In the genomic region with DNA sequence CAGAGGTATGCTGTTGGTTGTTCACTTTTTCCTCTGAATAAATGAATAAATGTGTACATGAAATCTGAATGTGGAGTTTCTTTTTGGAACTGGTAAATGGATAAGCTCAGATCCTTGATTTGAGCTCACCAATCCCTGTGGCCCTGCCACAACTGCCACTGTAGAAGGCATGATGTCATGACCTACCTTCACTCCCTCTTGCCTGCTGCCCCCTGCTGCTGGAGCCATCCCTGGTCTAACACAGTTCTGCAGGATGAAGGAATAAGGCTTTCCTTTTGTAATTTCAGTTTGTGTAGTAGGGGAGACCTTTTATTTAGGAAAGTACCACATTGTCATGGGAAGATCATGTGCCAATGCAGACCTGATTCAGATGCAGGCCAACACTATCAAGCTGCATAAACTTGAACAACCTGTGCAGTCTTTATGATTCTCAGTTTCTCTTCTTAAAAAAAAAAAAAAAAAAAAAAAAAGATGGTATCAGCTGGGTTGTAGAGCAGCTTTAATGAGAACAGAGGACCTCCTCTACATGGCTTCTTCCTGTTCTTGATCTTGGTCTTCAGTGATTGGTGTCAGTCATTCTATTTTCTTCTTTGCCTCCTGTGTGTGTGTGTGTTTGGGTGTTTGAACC, we compare ENCODE assay signal across 8 mouse cellular contexts.
DNase-seq lines count a peak whose midpoint lies in the region; ATAC-seq and TF ChIP-seq lines count a peak whose summit lies in the region.
"Had no signal": no experiment of that assay in that cellular context is flagged by ENCODE, and none has a peak within 500 bp of the region (broad histone marks: within the 10 kb centered on the region; RNA-seq: fewer than 3 reads in every experiment).

No protein-coding gene starts in this region.

- H3K36me3 ChIP-seq in kidney, postnatal 0 days (ENCODE audit: insufficient read depth, low read length), result no peaks in the 10 kb centered on the region
- H3K36me3 ChIP-seq in kidney, embryonic 14.5 days (ENCODE audit: control insufficient read depth, insufficient read depth, low read length), result no peaks in the 10 kb centered on the region
- H3K36me3 ChIP-seq in ES-E14 (ENCODE audit: control insufficient read depth, insufficient read depth, low read length, poor library complexity, severe bottlenecking), result no peaks in the 10 kb centered on the region
- H3K36me3 ChIP-seq in liver, postnatal 0 days (replicated peaks; ENCODE audit: insufficient read depth, low read length), result no peaks in the 10 kb centered on the region
- H3K36me3 ChIP-seq: neural tube, embryonic 12.5 days had no signal

- no peak for ATAC-seq in kidney, postnatal 0 days (replicated peaks; ENCODE audit: low FRiP score, low read depth)
- no peak for ATAC-seq in kidney, embryonic 14.5 days (ENCODE audit: low FRiP score, low TSS enrichment)
- no peak; the same call in 1 of the 2 replicates for ATAC-seq in liver, postnatal 0 days

- no peak overlapping the region for H3K9ac ChIP-seq in kidney, postnatal 0 days (ENCODE audit: low read depth, low read length)
- no peak overlapping the region for H3K9ac ChIP-seq in kidney, embryonic 14.5 days (ENCODE audit: low read depth, low read length)
- H3K9ac ChIP-seq in ES-E14 (ENCODE audit: insufficient read depth, low read depth, low read length, poor library complexity, severe bottlenecking), result no peak overlapping the region
- no peak overlapping the region for H3K9ac ChIP-seq in liver, postnatal 0 days (replicated peaks)
- H3K9ac ChIP-seq: neural tube, embryonic 12.5 days had no signal

- H3K9me3 ChIP-seq in kidney, postnatal 0 days (replicated peaks; ENCODE audit: low read length), result no peaks in the 10 kb centered on the region
- H3K9me3 ChIP-seq in kidney, embryonic 14.5 days (ENCODE audit: control insufficient read depth, low read length), result no peaks in the 10 kb centered on the region
- H3K9me3 ChIP-seq in ES-E14 (ENCODE audit: control insufficient read depth, insufficient read depth, low read depth, low read length), result no peaks in the 10 kb centered on the region
- H3K9me3 ChIP-seq in liver, postnatal 0 days (ENCODE audit: low read length), result no peaks in the 10 kb centered on the region
- H3K9me3 ChIP-seq: neural tube, embryonic 12.5 days had no signal

- TF ChIP-seq EP300 in liver, postnatal 0 days (IDR thresholded peaks at IDR 0.05; ENCODE audit: low read depth), result no peak

- H3K4me2 ChIP-seq in kidney, postnatal 0 days (ENCODE audit: low read length), result no peak overlapping the region
- H3K4me2 ChIP-seq in kidney, embryonic 14.5 days (replicated peaks; ENCODE audit: low read depth, low read length), result no peak overlapping the region
- H3K4me2 ChIP-seq in liver, postnatal 0 days (ENCODE audit: low read depth, low read length), result no peak overlapping the region
- H3K4me2 ChIP-seq: neural tube, embryonic 12.5 days had no signal

- H3K4me1 ChIP-seq in kidney, postnatal 0 days (replicated peaks; ENCODE audit: insufficient read depth, low read length), result no peaks in the 10 kb centered on the region
- no peaks in the 10 kb centered on the region for H3K4me1 ChIP-seq in kidney, embryonic 14.5 days (ENCODE audit: control insufficient read depth, insufficient read depth, low read length)
- H3K4me1 ChIP-seq in ES-E14 (ENCODE audit: control insufficient read depth in 2 of 2, insufficient read depth in 2 of 2, low read length in 2 of 2, poor library complexity in 1 of 2), result 0 out of 4 replicates have a peak, but pooled peaks cover 1 to 2% of the 10 kb centered on the region in 2 experiments
- no peaks in the 10 kb centered on the region for H3K4me1 ChIP-seq in bone marrow, adult 2 months (ENCODE audit: control insufficient read depth, insufficient read depth, low read length)
- no peaks in the 10 kb centered on the region for H3K4me1 ChIP-seq in liver, postnatal 0 days (ENCODE audit: insufficient read depth)
- H3K4me1 ChIP-seq: neural tube, embryonic 12.5 days had no signal

- no peak overlapping the region for H3K27ac ChIP-seq in kidney, postnatal 0 days
- H3K27ac ChIP-seq in kidney, embryonic 14.5 days (ENCODE audit: low read depth, low read length), result no peak overlapping the region
- H3K27ac ChIP-seq in ES-E14 (ENCODE audit: insufficient read depth, low read depth, low read length, poor library complexity, severe bottlenecking), result no peak overlapping the region
- no peak overlapping the region for H3K27ac ChIP-seq in bone marrow, adult 2 months (ENCODE audit: control insufficient read depth, insufficient read depth, low read depth, low read length, poor library complexity)
- no peak overlapping the region for H3K27ac ChIP-seq in liver, postnatal 0 days (ENCODE audit: low read depth)
- H3K27ac ChIP-seq: neural tube, embryonic 12.5 days had no signal

- in situ Hi-C loops in ES-E14 (cut with MboI; ENCODE audit: low sequenced_read_pairs in 2 of 2, unreplicated experiment in 2 of 2), result no loop called here

- TF ChIP-seq POLR2A in bone marrow, adult 2 months (IDR thresholded peaks at IDR 0.05; ENCODE audit: borderline replicate concordance, control insufficient read depth, low read depth, low read length), result no peak

- peak; percentile 67 for TF ChIP-seq CTCF in kidney, postnatal 0 days (IDR thresholded peaks at IDR 0.05; ENCODE audit: low read depth)
- peak; percentile 68 for TF ChIP-seq CTCF in bone marrow, adult 2 months (IDR thresholded peaks at IDR 0.05; ENCODE audit: control insufficient read depth, insufficient read depth, low read length)
- TF ChIP-seq CTCF in liver, postnatal 0 days (IDR thresholded peaks at IDR 0.05; ENCODE audit: low read depth), result peak; percentile 78

- H3K27me3 ChIP-seq in kidney, postnatal 0 days (ENCODE audit: insufficient read depth, low read length), result no peaks in the 10 kb centered on the region
- no peaks in the 10 kb centered on the region for H3K27me3 ChIP-seq in kidney, embryonic 14.5 days (ENCODE audit: control insufficient read depth, insufficient read depth, low read length)
- H3K27me3 ChIP-seq in liver, postnatal 0 days (ENCODE audit: insufficient read depth, low read length), result no peaks in the 10 kb centered on the region
- H3K27me3 ChIP-seq: neural tube, embryonic 12.5 days had no signal

- no peak for DNase-seq in kidney, postnatal 0 days (ENCODE audit: low spot score)
- no peak for DNase-seq in ES-E14 (ENCODE audit: low read depth, low spot score)
- peak; percentile 65 for DNase-seq in liver, postnatal 0 days
- no peak for DNase-seq in T-cell, adult 2 months (ENCODE audit: low spot score)
- DNase-seq in layer of hippocampus, adult 9-10 months (ENCODE audit: low spot score), result no peak

- no peak overlapping the region for H3K4me3 ChIP-seq in kidney, postnatal 0 days (replicated peaks; ENCODE audit: low read depth, low read length)
- H3K4me3 ChIP-seq in kidney, embryonic 14.5 days (ENCODE audit: low read length), result no peak overlapping the region
- H3K4me3 ChIP-seq in ES-E14 (ENCODE audit: insufficient read depth in 1 of 2, low read depth in 1 of 2, low read length in 2 of 2, poor library complexity in 1 of 2, severe bottlenecking in 1 of 2), result no peak overlapping the region
- no peak overlapping the region for H3K4me3 ChIP-seq in bone marrow, adult 2 months (replicated peaks; ENCODE audit: control insufficient read depth, low read depth, low read length)
- no peak overlapping the region for H3K4me3 ChIP-seq in liver, postnatal 0 days (ENCODE audit: low read depth, low read length)
- H3K4me3 ChIP-seq: neural tube, embryonic 12.5 days had no signal

TF ChIP-seq in ES-E14, 5 proteins besides CTCF, POLR2A, EP300 and RAD21:
- no peak for TF ChIP-seq CHD2 (IDR thresholded peaks at IDR 0.05; ENCODE audit: low read depth, low read length)
- no peak for TF ChIP-seq MAFK (IDR thresholded peaks at IDR 0.05; ENCODE audit: insufficient read depth, low read depth, low read length)
- peak; percentile 36; the same call in 1 of the 2 replicates for TF ChIP-seq ZNF384 (IDR thresholded peaks at IDR 0.05; ENCODE audit: low read depth, low read length)
- no peak for TF ChIP-seq ZC3H11A (IDR thresholded peaks at IDR 0.05; ENCODE audit: borderline replicate concordance, low read depth, low read length)
